Mouse (Mus musculus): ENCODE results near the gene Myadm.
A peak's percentile ranks its signal among the peaks of the same experiment; 100 is the strongest.
"Not testable (repeated sequence)": the region's sequence is repeated elsewhere in the genome, so short reads cannot be mapped to it uniquely, and the experiment has no call there.

The Myadm gene

GRCm38 (mm10) chr7:3288976-3289970 is at the start of gene Myadm, which contains the start of gene Prkcg:
Gene Myadm, plus strand, starts transcription at chr7:3289080.
Gene Prkcg, plus strand, starts transcription at chr7:3289179.
- no peak for DNase-seq (ENCODE audit: low read depth, low spot score)

- DNase-seq (ENCODE audit: low read depth, low spot score) = no peak
Observed at GRCm38 (mm10) chr7:3239193-3239592, 49.7 kb upstream of the Myadm start.

DNA sequence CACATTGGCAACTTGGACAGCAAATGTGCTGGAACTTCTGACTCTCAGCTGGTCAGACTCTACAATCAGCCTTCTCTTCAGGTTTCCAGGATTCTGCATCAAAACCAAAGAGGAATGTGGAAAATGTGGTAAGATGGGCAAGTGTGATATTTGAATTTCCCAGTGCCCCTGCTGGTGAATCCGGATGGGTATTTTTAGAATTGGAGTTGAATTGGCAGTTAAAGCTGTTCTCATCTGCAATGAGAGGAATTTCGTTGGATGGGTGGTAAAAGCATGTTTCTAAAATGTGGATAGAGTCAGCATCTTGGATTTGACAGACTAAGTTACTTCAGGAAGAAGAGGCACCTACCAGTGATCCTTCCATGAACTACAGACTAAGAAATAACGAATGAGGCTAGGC is 28.2 kb upstream of the Myadm start:
- no peak for DNase-seq (ENCODE audit: low read depth, low spot score)

GRCm38 (mm10) chr7:3261446-3261845 is 27.4 kb upstream of the Myadm start:
- DNase-seq (ENCODE audit: low read depth, low spot score) = no peak

- DNase-seq (ENCODE audit: low read depth, low spot score) = peak; percentile 1
Observed at GRCm38 (mm10) chr7:3262789-3263188, 26.1 kb upstream of the Myadm start.

- no peak for DNase-seq (ENCODE audit: low read depth, low spot score)
Observed at GRCm38 (mm10) chr7:3264390-3265022, 24.4 kb upstream of the Myadm start.

- no peak for DNase-seq (ENCODE audit: low read depth, low spot score)
Observed at GRCm38 (mm10) chr7:3265311-3265710, 23.6 kb upstream of the Myadm start.

- no peak for DNase-seq (ENCODE audit: low read depth, low spot score)
Observed at GRCm38 (mm10) chr7:3267261-3267660, 21.6 kb upstream of the Myadm start.

- no peak for DNase-seq (ENCODE audit: low read depth, low spot score)
Observed at GRCm38 (mm10) chr7:3267888-3268287, 21.0 kb upstream of the Myadm start.

DNA sequence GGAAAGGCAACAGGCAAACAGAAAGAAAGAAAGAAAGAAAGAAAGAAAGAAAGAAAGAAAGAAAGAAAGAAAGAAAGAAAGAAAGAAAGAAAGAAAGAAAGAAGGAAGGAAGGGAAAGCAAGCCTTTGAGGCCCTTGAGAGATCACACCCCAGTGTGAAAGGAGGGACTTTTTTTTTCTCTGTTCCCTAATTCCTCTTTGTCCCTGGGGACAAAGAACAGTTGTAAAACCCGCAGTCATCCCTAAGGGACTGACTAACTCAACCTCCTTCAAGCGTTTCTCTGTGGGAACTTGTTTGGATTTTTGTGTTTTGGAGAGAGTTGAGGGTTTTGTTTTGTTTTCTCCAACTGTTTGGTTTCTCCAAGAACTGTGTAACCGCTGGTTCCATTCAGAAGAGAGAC is 20.6 kb upstream of the Myadm start:
- DNase-seq (ENCODE audit: low read depth, low spot score) = no peak

DNA sequence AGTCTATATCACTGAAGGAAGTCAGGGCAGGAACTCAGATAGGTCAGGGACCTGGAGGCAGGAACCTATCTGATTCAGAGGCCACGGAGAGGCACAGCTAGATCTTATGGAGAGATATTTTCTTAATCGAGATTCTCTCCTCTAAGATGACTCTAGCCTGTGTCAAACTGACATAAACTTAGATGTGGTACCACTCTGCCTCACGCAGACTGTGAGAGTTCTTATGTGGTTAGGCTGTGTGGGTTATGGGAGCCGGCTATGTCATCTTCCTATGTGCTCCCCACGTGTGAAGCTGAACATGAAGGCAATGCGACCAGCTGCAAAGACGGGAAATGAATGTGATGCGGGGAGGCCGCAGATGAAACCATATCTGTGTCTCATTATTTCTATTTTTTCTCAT is 16.7 kb upstream of the Myadm start:
- no peak for DNase-seq (ENCODE audit: low read depth, low spot score)

DNA sequence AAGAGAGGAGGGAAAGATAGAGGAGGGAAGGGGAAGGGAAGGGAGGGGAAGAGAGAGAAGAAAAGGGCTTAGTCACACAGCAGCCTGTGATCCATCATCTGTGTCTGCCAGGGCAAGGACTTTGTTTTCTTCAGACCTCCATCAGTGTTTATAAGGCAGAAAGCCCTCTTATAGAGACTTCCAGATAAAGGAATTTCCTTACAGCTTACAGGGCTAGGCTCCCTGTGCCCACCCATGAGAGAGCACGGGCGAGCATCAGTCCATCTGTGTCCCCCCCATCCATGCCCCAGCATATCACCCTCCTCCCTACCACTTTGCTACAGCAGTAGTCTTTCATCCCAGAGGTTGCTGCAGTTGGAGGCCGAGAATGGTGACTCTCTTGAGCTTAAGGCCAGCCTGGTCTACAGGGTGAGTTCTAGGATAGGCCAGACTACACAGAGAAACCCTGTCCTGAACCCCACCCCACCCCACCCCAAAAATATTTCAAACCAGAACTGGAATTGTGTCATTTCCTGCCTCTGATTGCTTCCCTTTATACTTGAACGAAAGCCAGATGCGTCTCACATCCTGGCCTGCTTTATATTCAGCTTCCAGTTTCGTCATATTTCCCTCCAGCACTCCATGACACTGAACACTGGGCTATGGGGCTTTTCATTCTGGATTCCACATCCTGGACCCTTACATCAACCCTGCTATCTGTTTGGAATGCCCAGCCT is 13.3 kb upstream of the Myadm start:
- no peak for DNase-seq (ENCODE audit: low read depth, low spot score)

- not testable (repeated sequence) for DNase-seq (ENCODE audit: low read depth, low spot score)
Observed at GRCm38 (mm10) chr7:3276781-3277180, 12.1 kb upstream of the Myadm start.

DNA sequence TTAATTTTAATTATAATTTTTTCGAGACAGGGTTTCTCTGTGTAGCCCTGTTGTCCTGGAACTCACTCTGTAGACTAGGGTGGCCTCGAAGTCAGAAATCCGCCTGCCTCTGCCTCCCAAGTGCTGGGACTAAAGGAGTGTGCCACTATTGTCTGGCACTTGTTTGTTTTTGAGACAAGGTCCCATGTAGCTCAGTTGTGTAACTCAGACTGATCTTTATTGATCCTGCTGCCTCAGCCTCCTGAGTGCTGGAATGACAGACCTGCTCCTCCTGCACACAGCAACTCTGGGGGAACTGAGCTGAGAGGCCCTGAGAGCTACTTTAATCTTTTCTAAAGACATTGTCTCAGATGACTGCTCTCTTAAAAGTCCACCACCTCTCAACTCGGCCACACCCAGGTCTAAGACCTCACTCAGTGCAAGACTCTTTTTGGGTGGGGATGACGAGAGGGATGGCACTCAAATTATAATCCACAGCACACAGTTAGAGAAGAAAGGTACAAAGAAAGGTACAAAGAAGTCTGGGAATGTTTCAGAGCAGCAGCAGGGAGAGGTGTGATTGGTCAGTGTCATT is 8.7 kb upstream of the Myadm start:
- no peak for DNase-seq (ENCODE audit: low read depth, low spot score)

DNA sequence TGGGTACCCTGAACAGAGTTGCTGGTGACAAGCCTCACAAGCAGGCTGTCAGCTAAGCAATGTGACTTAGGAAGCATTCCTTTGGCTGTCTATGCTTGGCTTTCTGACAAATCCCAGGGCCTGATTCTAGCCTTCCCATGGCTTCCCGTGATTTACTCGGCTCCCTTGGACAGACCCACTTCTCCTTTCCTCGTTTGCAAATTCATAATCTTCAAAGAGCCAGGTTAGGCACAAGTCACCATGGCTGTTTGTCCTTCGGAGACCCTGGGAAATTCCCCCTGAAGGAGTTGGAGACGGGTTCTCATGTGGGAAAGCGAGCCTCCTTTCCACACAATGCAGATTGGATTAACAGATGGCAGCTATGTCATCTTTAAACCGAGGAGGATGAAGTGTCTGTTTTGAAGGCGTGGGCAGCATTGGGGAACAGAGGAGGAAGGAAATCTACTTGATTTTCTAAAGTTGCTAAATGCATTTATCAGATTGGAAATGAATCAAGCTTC is 8.2 kb upstream of the Myadm start:
- DNase-seq (ENCODE audit: low read depth, low spot score) = no peak

GRCm38 (mm10) chr7:3281741-3282140 is 7.1 kb upstream of the Myadm start:
- no peak for DNase-seq (ENCODE audit: low read depth, low spot score)

DNA sequence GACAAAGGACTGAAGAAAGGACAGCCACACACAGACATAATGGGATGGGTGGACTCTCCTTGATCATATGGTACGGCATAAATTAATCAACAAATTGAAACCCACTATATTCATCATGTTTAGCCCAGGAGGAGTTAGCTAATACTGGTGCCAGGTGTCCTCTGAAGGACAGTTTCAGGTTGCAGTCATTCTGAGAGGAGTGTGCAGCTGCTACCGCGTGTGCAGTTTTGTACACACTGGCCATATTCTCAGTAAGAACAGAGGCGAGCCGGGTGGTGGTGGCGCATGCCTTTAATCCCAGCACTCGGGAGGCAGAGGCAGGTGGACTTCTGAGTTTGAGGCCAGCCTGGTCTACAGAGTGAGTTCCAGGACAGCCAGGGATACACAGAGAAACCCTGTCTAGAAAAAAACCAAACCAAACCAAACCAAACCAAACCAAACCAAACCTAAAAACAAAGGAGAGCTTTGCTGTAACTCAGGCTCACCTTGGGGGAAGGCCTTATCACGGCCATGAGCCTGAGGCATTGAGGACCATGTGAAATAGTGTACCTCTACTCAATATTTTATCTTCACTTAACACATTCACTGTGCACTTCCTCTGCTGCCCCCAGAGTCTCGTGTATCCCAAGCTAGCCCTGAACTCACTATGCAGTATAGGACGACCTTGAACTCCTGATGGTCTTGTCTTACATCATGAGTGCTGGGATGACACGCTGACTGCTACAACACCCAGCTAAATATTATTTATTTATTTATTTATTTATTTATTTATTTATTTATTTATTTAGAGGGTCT is 5.6 kb upstream of the Myadm start:
- DNase-seq (ENCODE audit: low read depth, low spot score) = no peak

DNA sequence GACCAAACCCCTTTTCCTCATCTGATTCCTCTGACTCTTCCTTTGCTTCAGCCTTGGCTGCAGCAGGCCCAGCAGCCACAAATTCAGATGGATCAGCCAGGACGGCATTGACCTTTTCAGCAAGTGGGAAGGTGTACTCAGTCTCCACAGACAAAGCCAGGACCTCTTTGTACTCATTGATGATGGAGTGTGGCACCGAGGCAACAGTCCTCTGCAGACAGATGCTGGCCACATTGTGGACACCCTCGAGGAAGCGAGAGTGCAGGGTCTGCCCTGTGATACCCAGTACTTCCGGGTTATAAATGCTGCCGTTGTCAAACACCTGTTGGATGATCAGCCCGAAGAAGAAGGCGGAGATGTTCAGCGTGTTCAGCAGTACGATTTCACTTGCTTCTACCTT is 4.3 kb upstream of the Myadm start:
- DNase-seq (ENCODE audit: low read depth, low spot score) = no peak

GRCm38 (mm10) chr7:3286036-3286435 is 2.8 kb upstream of the Myadm start:
- DNase-seq (ENCODE audit: low read depth, low spot score) = no peak

DNA sequence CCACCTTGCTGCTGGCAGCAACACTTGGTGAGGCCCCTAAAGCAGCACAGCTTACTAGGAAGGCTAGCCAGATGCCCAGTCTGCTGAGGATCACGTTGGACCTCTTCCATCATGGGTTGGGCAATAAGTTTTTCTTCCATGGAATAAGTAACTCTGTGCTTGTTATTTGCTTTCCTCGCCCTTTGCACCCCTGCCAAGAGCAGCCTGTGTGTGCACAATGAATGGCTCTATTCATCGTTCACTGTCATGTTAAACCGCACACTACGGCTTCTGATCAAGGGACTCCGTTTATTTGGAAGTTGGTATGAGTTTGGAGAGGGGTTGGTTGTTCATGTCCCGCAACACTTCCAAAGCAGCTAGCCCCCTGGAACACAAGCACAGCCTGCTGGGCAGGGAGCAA is 1.7 kb upstream of the Myadm start:
- DNase-seq (ENCODE audit: low read depth, low spot score) = no peak

All from c-Kit-negative CD71-positive TER-119-positive erythroid progenitor cells, embryonic 14.5 days (primary cell).